Mouse (Mus musculus): Measurements from ENCODE around the gene Upk3b.

DNA sequence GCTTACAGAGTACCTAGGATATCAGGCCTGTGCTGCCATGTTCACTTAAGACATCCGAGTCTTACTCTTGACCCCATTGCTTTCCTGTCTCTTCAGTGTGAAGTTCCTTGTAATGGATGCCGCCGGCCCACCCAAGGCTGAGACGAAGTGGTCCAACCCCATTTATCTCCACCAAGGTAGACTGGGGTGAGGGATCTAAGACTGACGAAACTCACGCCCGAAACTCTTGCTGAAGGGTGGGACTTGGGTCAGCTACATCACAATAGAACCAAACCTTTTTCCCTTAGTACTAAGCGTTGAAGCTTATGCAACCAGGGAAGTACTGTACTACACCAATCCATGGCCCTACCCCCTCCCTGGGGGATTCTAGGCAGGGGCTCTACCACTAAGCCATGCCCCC, 3.4 kb downstream of the Upk3b start:
- TF ChIP-seq CTCF (IDR thresholded peaks at IDR 0.05; ENCODE audit: control insufficient read depth, insufficient read depth, insufficient replicate concordance, low read depth, low read length): no peak
- no peak for TF ChIP-seq POLR2A (IDR thresholded peaks at IDR 0.05; ENCODE audit: control insufficient read depth, low read depth, low read length)
